Mouse (Mus musculus): ENCODE measurements at regions not wholly inside any gene's neighbourhood (a gene's known extent, or its start where the extent isn't known, plus 50 kb on each side); places are given as distances from the start of the nearest gene placed in this dataset.

DNA sequence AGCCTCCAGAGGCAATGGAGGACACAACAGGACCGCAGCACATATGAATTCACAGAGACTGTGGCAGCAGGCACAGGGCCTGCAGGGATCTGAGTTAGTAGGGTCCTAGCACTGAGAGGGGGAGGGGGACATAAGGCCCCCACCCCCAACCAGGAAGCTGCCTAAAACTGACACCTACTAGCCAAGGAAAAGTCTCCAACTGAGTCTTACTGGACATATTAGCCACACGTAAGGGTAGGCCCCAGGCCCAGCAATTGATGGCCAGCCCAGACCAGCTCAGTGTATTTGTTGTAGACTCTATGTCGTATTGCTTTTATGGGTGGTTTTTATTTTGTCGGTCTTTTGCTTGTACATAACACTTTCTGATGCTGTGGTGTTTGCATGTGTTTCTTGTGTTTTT, 153.4 kb upstream of the Map3k1 start:
- Histone ChIP-seq H3K36me3 (ENCODE audit: control insufficient read depth, insufficient read depth) (no peaks in the 10 kb centered on the region), H3K79me2 (ENCODE audit: control insufficient read depth, insufficient read depth) (no peaks in the 10 kb centered on the region), H3ac (ENCODE audit: control insufficient read depth, insufficient read length, low read depth) (no peak overlapping the region), H3K4me3 (ENCODE audit: insufficient read depth, poor library complexity, severe bottlenecking) (no peak overlapping the region), H3K27me3 (ENCODE audit: control insufficient read depth, insufficient read depth, insufficient read length) (no peaks in the 10 kb centered on the region), H3K79me3 (ENCODE audit: low read depth) (no peaks in the 10 kb centered on the region)
- no peak for TF ChIP-seq USF1 (IDR thresholded peaks at IDR 0.05; ENCODE audit: low read depth)
- TF ChIP-seq FOSL1 (IDR thresholded peaks at IDR 0.05; ENCODE audit: insufficient read depth, low read length, poor library complexity, severe bottlenecking), result no peak
- no peak for TF ChIP-seq MYOG (IDR thresholded peaks at IDR 0.05; ENCODE audit: control insufficient read depth, extremely low read depth, insufficient read length)
- TF ChIP-seq MYOD1 (IDR thresholded peaks at IDR 0.05; ENCODE audit: control insufficient read depth, insufficient read length, low read depth), result no peak
- no peak for TF ChIP-seq CEBPB (IDR thresholded peaks at IDR 0.05; ENCODE audit: low read depth)
- no peak for TF ChIP-seq CTCF (IDR thresholded peaks at IDR 0.05; ENCODE audit: control insufficient read depth, insufficient read depth, insufficient read length)
- TF ChIP-seq MAX (IDR thresholded peaks at IDR 0.05), result no peak

DNA sequence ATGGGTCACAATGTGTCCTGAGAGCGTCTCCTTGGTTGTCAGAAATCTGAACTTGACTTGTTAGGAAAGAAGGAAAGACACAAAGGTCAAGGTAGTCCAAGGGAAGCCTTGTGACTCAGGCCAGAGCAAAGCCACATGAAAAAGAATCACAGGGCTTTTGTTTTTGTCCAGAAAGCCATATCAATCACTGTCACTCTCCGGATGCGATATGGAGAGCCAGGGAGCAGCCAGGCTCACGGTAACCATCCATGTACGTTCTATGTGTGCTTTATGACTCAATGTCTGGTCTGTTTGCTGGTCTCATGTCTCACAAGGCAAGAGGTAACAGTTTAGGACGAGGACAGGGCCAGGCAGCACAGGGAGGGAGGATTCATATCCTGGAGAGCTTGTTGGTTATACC, 157.3 kb upstream of the Map3k1 start:
- no peaks in the 10 kb centered on the region for H3K27me3 ChIP-seq (ENCODE audit: control insufficient read depth, insufficient read depth, insufficient read length)
- H3ac ChIP-seq (ENCODE audit: control insufficient read depth, insufficient read length, low read depth), result no peak overlapping the region
- no peaks in the 10 kb centered on the region for H3K36me3 ChIP-seq (ENCODE audit: control insufficient read depth, insufficient read depth)
- TF ChIP-seq CEBPB (IDR thresholded peaks at IDR 0.05; ENCODE audit: low read depth) (no peak), MYOD1 (IDR thresholded peaks at IDR 0.05; ENCODE audit: control insufficient read depth, insufficient read length, low read depth) (no peak), FOSL1 (IDR thresholded peaks at IDR 0.05; ENCODE audit: insufficient read depth, low read length, poor library complexity, severe bottlenecking) (no peak), MYOG (IDR thresholded peaks at IDR 0.05; ENCODE audit: control insufficient read depth, extremely low read depth, insufficient read length) (no peak), CTCF (IDR thresholded peaks at IDR 0.05; ENCODE audit: control insufficient read depth, insufficient read depth, insufficient read length) (no peak), USF1 (IDR thresholded peaks at IDR 0.05; ENCODE audit: low read depth) (no peak), MAX (IDR thresholded peaks at IDR 0.05) (no peak)
- H3K79me3 ChIP-seq (ENCODE audit: low read depth), result no peaks in the 10 kb centered on the region
- no peaks in the 10 kb centered on the region for H3K79me2 ChIP-seq (ENCODE audit: control insufficient read depth, insufficient read depth)
- no peak overlapping the region for H3K4me3 ChIP-seq (ENCODE audit: insufficient read depth, poor library complexity, severe bottlenecking)

- no peak overlapping the region for H3K4me3 ChIP-seq (ENCODE audit: insufficient read depth, poor library complexity, severe bottlenecking)
- no peaks in the 10 kb centered on the region for H3K79me3 ChIP-seq (ENCODE audit: low read depth)
- no peak for TF ChIP-seq MYOD1 (IDR thresholded peaks at IDR 0.05; ENCODE audit: control insufficient read depth, insufficient read length, low read depth)
- TF ChIP-seq MYOG (IDR thresholded peaks at IDR 0.05; ENCODE audit: control insufficient read depth, extremely low read depth, insufficient read length), result no peak
- no peak for TF ChIP-seq FOSL1 (IDR thresholded peaks at IDR 0.05; ENCODE audit: insufficient read depth, low read length, poor library complexity, severe bottlenecking)
- TF ChIP-seq CTCF (IDR thresholded peaks at IDR 0.05; ENCODE audit: control insufficient read depth, insufficient read depth, insufficient read length), result no peak
- no peak for TF ChIP-seq USF1 (IDR thresholded peaks at IDR 0.05; ENCODE audit: low read depth)
- no peak for TF ChIP-seq CEBPB (IDR thresholded peaks at IDR 0.05; ENCODE audit: low read depth)
- TF ChIP-seq MAX (IDR thresholded peaks at IDR 0.05), result no peak
- no peaks in the 10 kb centered on the region for H3K27me3 ChIP-seq (ENCODE audit: control insufficient read depth, insufficient read depth, insufficient read length)
- H3ac ChIP-seq (ENCODE audit: control insufficient read depth, insufficient read length, low read depth), result no peak overlapping the region
- no peaks in the 10 kb centered on the region for H3K79me2 ChIP-seq (ENCODE audit: control insufficient read depth, insufficient read depth)
- H3K36me3 ChIP-seq (ENCODE audit: control insufficient read depth, insufficient read depth), result no peaks in the 10 kb centered on the region
These were observed 157.8 kb upstream of the Map3k1 start for GRCm38 (mm10) chr13:111966627-111967026.

- H3K4me3 ChIP-seq (ENCODE audit: insufficient read depth, poor library complexity, severe bottlenecking), result no peak overlapping the region
These were observed 159.4 kb upstream of the Map3k1 start for GRCm38 (mm10) chr13:111968197-111968596.

DNA sequence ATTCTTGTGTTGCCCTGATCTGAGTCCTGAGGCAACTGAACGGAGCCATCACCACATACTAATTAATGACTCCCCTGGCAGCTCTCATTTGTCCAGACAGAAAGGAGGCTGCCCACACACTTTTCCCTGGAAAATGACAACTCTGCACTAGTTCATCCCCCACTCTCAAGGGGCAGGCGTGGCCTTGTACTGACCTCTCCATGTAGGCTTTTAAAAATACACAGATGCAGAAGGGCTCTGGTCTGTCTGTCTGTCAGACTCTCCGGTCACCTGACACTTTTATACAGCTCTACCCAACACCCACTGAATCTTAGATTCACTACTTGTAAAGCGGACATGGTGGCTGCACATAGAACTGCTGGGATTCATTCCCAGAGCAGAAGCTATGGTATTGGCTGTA, 165.5 kb upstream of the Map3k1 start:
- no peak overlapping the region for H3K4me3 ChIP-seq (ENCODE audit: insufficient read depth, poor library complexity, severe bottlenecking)
- no peaks in the 10 kb centered on the region for H3K79me3 ChIP-seq (ENCODE audit: low read depth)
- no peak overlapping the region for H3ac ChIP-seq (ENCODE audit: control insufficient read depth, insufficient read length, low read depth)
- no peaks in the 10 kb centered on the region for H3K27me3 ChIP-seq (ENCODE audit: control insufficient read depth, insufficient read depth, insufficient read length)
- no peaks in the 10 kb centered on the region for H3K79me2 ChIP-seq (ENCODE audit: control insufficient read depth, insufficient read depth)
- TF ChIP-seq MYOD1 (IDR thresholded peaks at IDR 0.05; ENCODE audit: control insufficient read depth, insufficient read length, low read depth) (no peak), CTCF (IDR thresholded peaks at IDR 0.05; ENCODE audit: control insufficient read depth, insufficient read depth, insufficient read length) (no peak), MAX (IDR thresholded peaks at IDR 0.05) (no peak), FOSL1 (IDR thresholded peaks at IDR 0.05; ENCODE audit: insufficient read depth, low read length, poor library complexity, severe bottlenecking) (no peak), USF1 (IDR thresholded peaks at IDR 0.05; ENCODE audit: low read depth) (no peak), CEBPB (IDR thresholded peaks at IDR 0.05; ENCODE audit: low read depth) (no peak), MYOG (IDR thresholded peaks at IDR 0.05; ENCODE audit: control insufficient read depth, extremely low read depth, insufficient read length) (no peak)
- H3K36me3 ChIP-seq (ENCODE audit: control insufficient read depth, insufficient read depth), result no peaks in the 10 kb centered on the region

More at GRCm38 (mm10) chr13:111968197-111968596, 159.4 kb upstream of the Map3k1 start:
- Histone ChIP-seq H3ac (ENCODE audit: control insufficient read depth, insufficient read length, low read depth) (no peak overlapping the region), H3K27me3 (ENCODE audit: control insufficient read depth, insufficient read depth, insufficient read length) (no peaks in the 10 kb centered on the region), H3K79me3 (ENCODE audit: low read depth) (no peaks in the 10 kb centered on the region), H3K79me2 (ENCODE audit: control insufficient read depth, insufficient read depth) (no peaks in the 10 kb centered on the region), H3K36me3 (ENCODE audit: control insufficient read depth, insufficient read depth) (no peaks in the 10 kb centered on the region)
- TF ChIP-seq MYOG (IDR thresholded peaks at IDR 0.05; ENCODE audit: control insufficient read depth, extremely low read depth, insufficient read length) (no peak), CTCF (IDR thresholded peaks at IDR 0.05; ENCODE audit: control insufficient read depth, insufficient read depth, insufficient read length) (no peak), USF1 (IDR thresholded peaks at IDR 0.05; ENCODE audit: low read depth) (no peak), FOSL1 (IDR thresholded peaks at IDR 0.05; ENCODE audit: insufficient read depth, low read length, poor library complexity, severe bottlenecking) (no peak), MYOD1 (IDR thresholded peaks at IDR 0.05; ENCODE audit: control insufficient read depth, insufficient read length, low read depth) (no peak), CEBPB (IDR thresholded peaks at IDR 0.05; ENCODE audit: low read depth) (no peak)

DNA sequence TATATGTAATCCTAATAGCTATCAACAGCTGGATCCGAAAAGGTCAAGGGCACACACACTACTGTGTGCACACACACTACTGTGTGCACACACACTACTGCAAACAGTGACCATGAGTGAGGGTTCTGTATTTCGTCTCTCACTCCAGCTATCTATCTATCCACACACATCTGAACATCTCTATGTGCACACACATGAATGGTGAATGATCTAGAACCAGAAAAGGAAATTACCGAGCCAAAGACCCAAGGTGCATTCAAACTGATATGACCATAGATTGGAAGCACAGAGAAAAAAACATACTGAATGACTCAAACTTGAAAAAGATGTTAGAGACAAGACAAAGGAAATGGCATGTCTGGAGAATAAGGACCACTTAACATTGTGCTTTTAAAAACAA, 166.8 kb upstream of the Map3k1 start:
- Histone ChIP-seq H3K79me2 (ENCODE audit: control insufficient read depth, insufficient read depth) (no peaks in the 10 kb centered on the region), H3K4me3 (ENCODE audit: insufficient read depth, poor library complexity, severe bottlenecking) (no peak overlapping the region), H3ac (ENCODE audit: control insufficient read depth, insufficient read length, low read depth) (no peak overlapping the region), H3K27me3 (ENCODE audit: control insufficient read depth, insufficient read depth, insufficient read length) (no peaks in the 10 kb centered on the region), H3K36me3 (ENCODE audit: control insufficient read depth, insufficient read depth) (no peaks in the 10 kb centered on the region), H3K79me3 (ENCODE audit: low read depth) (no peaks in the 10 kb centered on the region)
- no peak for TF ChIP-seq FOSL1 (IDR thresholded peaks at IDR 0.05; ENCODE audit: insufficient read depth, low read length, poor library complexity, severe bottlenecking)
- no peak for TF ChIP-seq USF1 (IDR thresholded peaks at IDR 0.05; ENCODE audit: low read depth)
- TF ChIP-seq CTCF (IDR thresholded peaks at IDR 0.05; ENCODE audit: control insufficient read depth, insufficient read depth, insufficient read length), result no peak
- no peak for TF ChIP-seq CEBPB (IDR thresholded peaks at IDR 0.05; ENCODE audit: low read depth)
- no peak for TF ChIP-seq MYOG (IDR thresholded peaks at IDR 0.05; ENCODE audit: control insufficient read depth, extremely low read depth, insufficient read length)
- TF ChIP-seq MYOD1 (IDR thresholded peaks at IDR 0.05; ENCODE audit: control insufficient read depth, insufficient read length, low read depth), result no peak
- no peak for TF ChIP-seq MAX (IDR thresholded peaks at IDR 0.05)
